Mouse (Mus musculus) lung, postnatal 0 days (tissue): ENCODE results near the gene Tchp.

Source experiments
- CTCF ChIP-seq: IDR thresholded peaks from 2 replicates; pipeline ENCODE4 v1.5.1; 2016; ENCODE audit warnings: antibody characterized with exemption, mild to moderate bottlenecking
- EP300 ChIP-seq: IDR thresholded peaks from 2 replicates; pipeline ENCODE4 v1.6.1; 2016; ENCODE audit warnings: antibody characterized with exemption, mild to moderate bottlenecking, control low read depth

DNA sequence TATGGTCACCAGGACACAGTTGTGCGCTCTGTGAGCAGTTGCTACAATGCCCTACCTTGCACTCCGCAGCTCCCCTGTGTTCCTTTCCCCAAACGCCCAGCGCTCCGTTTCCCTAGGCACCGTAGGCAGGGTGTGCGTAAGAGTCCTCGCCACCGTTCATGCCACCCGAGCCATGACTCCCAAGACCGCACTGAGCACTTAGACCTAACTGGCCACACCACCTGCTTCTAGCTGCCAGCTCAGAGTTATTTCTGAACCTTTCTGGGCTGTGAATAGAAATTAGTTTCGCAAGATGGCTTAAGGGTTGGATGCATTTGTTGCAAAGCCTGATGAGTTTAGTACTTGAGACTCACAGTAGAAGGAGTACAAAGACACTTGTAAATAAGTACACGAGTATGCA lies 15.3 kb downstream of the Tchp start:
- TF ChIP-seq EP300: no peak
- TF ChIP-seq CTCF: no peak
